Mouse (Mus musculus): ENCODE data around the gene Tnfrsf19.

GRCm38 (mm10) chr14:61055864-61056263 lies 9.6 kb upstream of the Tnfrsf19 start:
- no peak for TF ChIP-seq CTCF (IDR thresholded peaks at IDR 0.05; ENCODE audit: extremely low read depth, insufficient read length, insufficient replicate concordance, low read depth, low read length)
- TF ChIP-seq POLR2A (IDR thresholded peaks at IDR 0.05; ENCODE audit: low read depth, low read length): no peak

Measured in small intestine, adult 2 months (tissue).